Mouse (Mus musculus) ES-E14 (cell line): ENCODE data around the gene Tnnt2. TPM values are rescaled to one million over a fixed set of nuclear protein-coding genes. Genes with fewer than 3 reads are reported as not detected.

ENCODE experiments used
- DNase-seq: peaks from one replicate; pipeline ENCODE4 v3.0.0-alpha.2; 2013; ENCODE audit warnings: low read depth, low spot score
- H3K27ac ChIP-seq: 2 replicates; pipeline ENCODE4 v1.5.1; 2012; ENCODE audit warnings: low read depth, mild to moderate bottlenecking, low read length, moderate library complexity, mixed read lengths; ENCODE audit not compliant: poor library complexity, insufficient read depth, severe bottlenecking
- H3K36me3 ChIP-seq: 2 replicates; pipeline ENCODE4 v1.6.1; 2012; ENCODE audit warnings: mild to moderate bottlenecking, low read length, moderate library complexity, mixed read lengths; ENCODE audit not compliant: control insufficient read depth, poor library complexity, insufficient read depth, severe bottlenecking
- H3K4me1 ChIP-seq, 2 experiments: fragments of 150-350 bp in 1 of 2; sonication (generic) in 1 of 2; 2 replicates each; pipeline ENCODE4 v1.6.1; 2012; ENCODE audit warnings: low read length in 2 of 2, mild to moderate bottlenecking in 1 of 2, mixed read lengths in 1 of 2; ENCODE audit not compliant: control insufficient read depth in 2 of 2, insufficient read depth in 2 of 2, poor library complexity in 1 of 2
- H3K4me3 ChIP-seq, 2 experiments: fragments of 150-350 bp in 1 of 2; sonication (generic) in 1 of 2; 2 replicates each; pipeline ENCODE4 v1.5.1; 2012; ENCODE audit warnings: low read length in 2 of 2, low read depth in 1 of 2, mild to moderate bottlenecking in 1 of 2, mixed read lengths in 1 of 2; ENCODE audit not compliant: insufficient read depth in 1 of 2, poor library complexity in 1 of 2, severe bottlenecking in 1 of 2
- H3K9ac ChIP-seq: 2 replicates; pipeline ENCODE4 v1.6.1; 2012; ENCODE audit warnings: low read depth, mild to moderate bottlenecking, low read length, mixed read lengths; ENCODE audit not compliant: poor library complexity, insufficient read depth, severe bottlenecking
- H3K9me3 ChIP-seq: fragments of 150-350 bp; sonication (generic); 2 replicates; pipeline ENCODE4 v1.6.1; 2012; ENCODE audit warnings: low read depth, mild to moderate bottlenecking, low read length; ENCODE audit not compliant: control insufficient read depth, insufficient read depth
- CHD2 ChIP-seq: IDR thresholded peaks from 2 replicates; pipeline ENCODE4 v1.6.1; 2014; ENCODE audit warnings: mild to moderate bottlenecking, low read depth, low read length, inconsistent platforms
- HCFC1 ChIP-seq: IDR thresholded peaks from 2 replicates; pipeline ENCODE4 v1.6.1; 2012; ENCODE audit warnings: low read length, inconsistent platforms, borderline replicate concordance; ENCODE audit not compliant: insufficient read depth
- MAFK ChIP-seq: IDR thresholded peaks from 2 replicates; pipeline ENCODE4 v1.6.1; 2014; ENCODE audit warnings: mild to moderate bottlenecking, low read depth, low read length, inconsistent platforms; ENCODE audit not compliant: insufficient read depth
- ZC3H11A ChIP-seq: IDR thresholded peaks from 2 replicates; pipeline ENCODE4 v1.6.1; 2012; ENCODE audit warnings: low read depth, mild to moderate bottlenecking, inconsistent platforms, low read length, borderline replicate concordance
- ZNF384 ChIP-seq: IDR thresholded peaks from 2 replicates; pipeline ENCODE4 v1.6.1; 2012; ENCODE audit warnings: low read depth, low read length, inconsistent platforms
- in situ Hi-C, 2 experiments: fragments of 600-800 bp; cut with MboI; formaldehyde crosslinking; loops; one replicate each; pipeline ENCODE4 v1.15.1; 2025; ENCODE audit warnings: low sequenced_read_pairs in 2 of 2, inconsistent platforms in 1 of 2; ENCODE audit not compliant: unreplicated experiment in 2 of 2
- total RNA-seq: library from RNA; depleted of rRNA; stranded (reverse); fragments of 300-350 nt; gene quantifications from 2 replicates; pipeline ENCODE4 v1.2.3, GENCODE M21; 2012

Gene Tnnt2
- total RNA-seq, 1 experiment: 2.5 TPM

DNA sequence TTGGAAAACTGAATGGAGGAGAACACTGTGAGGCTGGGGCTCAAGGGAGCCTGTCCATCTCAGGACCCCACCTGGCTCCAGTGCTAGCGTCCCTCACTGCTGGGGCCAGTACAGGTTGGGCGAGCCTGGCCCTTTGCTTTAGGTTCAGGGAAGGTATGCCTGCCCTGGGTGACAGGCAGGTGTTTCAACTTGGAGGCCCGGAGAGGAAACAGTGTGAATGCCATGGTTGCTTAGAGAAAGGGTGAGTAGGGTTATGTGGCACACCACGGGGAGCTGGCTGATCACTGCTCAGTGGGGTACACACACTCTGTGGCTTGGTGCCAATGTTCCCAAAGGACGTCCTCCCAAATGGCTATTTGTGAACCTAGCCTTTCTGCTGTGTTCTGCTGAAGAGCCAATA lies 21.6 kb upstream of the Tnnt2 start:
- H3K9me3 ChIP-seq: no peaks in the 10 kb centered on the region
- no peak overlapping the region for H3K4me3 ChIP-seq
- H3K36me3 ChIP-seq: no peaks in the 10 kb centered on the region
- H3K27ac ChIP-seq: no peak overlapping the region
- no peak for DNase-seq
- H3K9ac ChIP-seq: no peak overlapping the region
- no peak for TF ChIP-seq ZC3H11A
- no peak for TF ChIP-seq ZNF384
- TF ChIP-seq MAFK: no peak
- TF ChIP-seq HCFC1: no peak
- TF ChIP-seq CHD2: no peak
- in situ Hi-C loops: no loop called here
- H3K4me1 ChIP-seq: peaks cover 4 to 10% of the 10 kb centered on the region in 2 experiments; a peak in 2 of 4 replicates

DNA sequence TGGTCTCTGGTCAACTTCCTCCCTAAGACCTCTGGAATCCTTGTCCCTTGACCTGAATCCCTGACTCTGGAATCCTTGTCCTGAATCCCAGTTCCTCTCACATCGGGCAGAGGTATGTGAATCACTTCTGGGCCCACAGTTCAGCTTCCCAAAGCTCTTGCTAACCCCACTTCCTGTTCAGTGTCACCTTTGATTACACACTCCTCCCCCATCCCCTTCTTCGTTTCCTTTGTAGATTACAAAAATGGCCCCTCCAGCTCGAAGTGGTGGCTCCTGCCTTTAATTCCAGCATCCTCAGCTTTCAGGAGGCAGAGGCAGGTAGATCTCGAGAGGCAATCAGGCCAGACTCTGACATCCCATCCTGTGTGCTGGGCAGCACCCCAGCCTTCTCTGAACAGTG lies 18.6 kb upstream of the Tnnt2 start:
- Histone ChIP-seq H3K4me3 (no peak overlapping the region), H3K4me1 (peaks cover 4 to 17% of the 10 kb centered on the region in 2 experiments; a peak in 2 of 4 replicates), H3K36me3 (no peaks in the 10 kb centered on the region), H3K9me3 (no peaks in the 10 kb centered on the region), H3K27ac (no peak overlapping the region), H3K9ac (no peak overlapping the region)
- TF ChIP-seq HCFC1: no peak
- no peak for TF ChIP-seq ZC3H11A
- TF ChIP-seq MAFK: no peak
- TF ChIP-seq ZNF384: no peak
- no peak for TF ChIP-seq CHD2
- no peak for DNase-seq
- in situ Hi-C loops: no loop called here

DNA sequence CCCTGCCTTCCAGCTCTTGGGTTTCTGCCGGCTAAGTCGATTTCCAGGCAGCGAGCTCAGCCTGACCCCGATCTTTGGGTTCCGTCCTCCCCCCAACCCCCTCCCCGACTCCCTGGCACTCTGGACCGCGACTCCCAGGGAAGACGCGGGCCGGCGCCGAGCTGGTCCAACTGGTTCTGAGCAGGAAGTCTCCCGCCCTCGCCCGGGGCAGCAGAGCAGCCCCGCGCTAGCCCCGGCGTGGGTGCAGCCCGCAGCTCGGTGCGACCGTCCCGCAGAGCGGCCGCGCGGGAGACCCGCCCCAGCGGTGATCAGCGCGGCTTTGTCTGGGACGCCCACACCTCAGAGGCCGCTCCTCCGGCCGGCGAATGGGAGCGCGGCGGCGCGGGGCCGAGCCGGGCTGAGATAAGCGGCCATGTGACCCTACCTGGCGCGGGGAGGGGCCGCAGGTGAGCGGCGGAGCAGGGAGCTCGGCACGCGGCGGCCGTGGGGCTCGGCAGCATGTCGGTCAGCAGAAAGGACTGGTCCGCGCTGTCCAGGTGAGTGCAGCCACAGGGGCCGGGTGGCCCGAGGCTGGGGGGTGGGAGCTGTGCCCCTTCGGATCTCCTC lies 17.6 kb upstream of the Tnnt2 start, which contains the start of gene Lad1:
Gene Lad1 (plus strand): TSS at position 118 of the 606 bp plus-strand sequence.
- H3K27ac ChIP-seq: no peak within 1 kb of the TSS
- TF ChIP-seq ZNF384 (no peak), MAFK (no peak), ZC3H11A (no peak), HCFC1 (no peak), CHD2 (no peak)
- no peaks in the 10 kb centered on the region for H3K9me3 ChIP-seq
- peaks cover 4 to 17% of the 10 kb centered on the region in 2 experiments; a peak in 2 of 4 replicates for H3K4me1 ChIP-seq
- in situ Hi-C loops: no loop called here
- no peak for DNase-seq
- no peaks in the 10 kb centered on the region for H3K36me3 ChIP-seq
- H3K4me3 ChIP-seq: peak within 1 kb of the TSS; percentile 63 to 71
- H3K9ac ChIP-seq: peak within 1 kb of the TSS; percentile 60

DNA sequence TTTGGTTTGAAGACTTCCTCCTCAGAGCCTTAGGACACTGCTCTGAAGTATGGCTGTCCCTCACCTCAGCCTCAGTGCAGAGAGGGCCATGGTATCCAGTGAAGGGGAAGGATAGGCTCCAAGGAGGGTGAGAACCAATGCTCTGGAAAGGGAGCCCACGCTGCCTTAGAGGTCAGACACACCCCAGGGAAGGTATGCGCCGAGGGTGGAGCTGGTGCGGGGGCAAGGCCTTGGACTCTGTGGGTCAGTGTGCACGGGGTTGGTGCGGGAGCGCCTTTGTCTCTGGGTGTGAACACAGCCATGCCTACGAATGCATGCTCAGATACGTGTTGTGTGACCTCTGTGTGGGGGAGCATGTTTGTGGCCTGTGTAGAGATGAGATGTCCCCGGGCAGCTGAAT lies 16.1 kb upstream of the Tnnt2 start:
- Histone ChIP-seq H3K9ac (no peak overlapping the region), H3K27ac (no peak overlapping the region), H3K9me3 (no peaks in the 10 kb centered on the region), H3K36me3 (no peaks in the 10 kb centered on the region), H3K4me3 (no peak overlapping the region), H3K4me1 (peaks cover 4 to 17% of the 10 kb centered on the region in 2 experiments; a peak in 2 of 4 replicates)
- in situ Hi-C loops: no loop called here
- TF ChIP-seq HCFC1 (no peak), CHD2 (no peak), ZC3H11A (no peak), MAFK (no peak), ZNF384 (no peak)
- DNase-seq: no peak
